Mouse (Mus musculus) ES-E14 (cell line): ENCODE measurements around the gene Stx11.

ENCODE experiments used
- CHD2 ChIP-seq: IDR thresholded peaks from 2 replicates; pipeline ENCODE4 v1.6.1; 2014; ENCODE audit warnings: mild to moderate bottlenecking, low read depth, low read length, inconsistent platforms
- HCFC1 ChIP-seq: IDR thresholded peaks from 2 replicates; pipeline ENCODE4 v1.6.1; 2012; ENCODE audit warnings: low read length, inconsistent platforms, borderline replicate concordance; ENCODE audit not compliant: insufficient read depth
- MAFK ChIP-seq: IDR thresholded peaks from 2 replicates; pipeline ENCODE4 v1.6.1; 2014; ENCODE audit warnings: mild to moderate bottlenecking, low read depth, low read length, inconsistent platforms; ENCODE audit not compliant: insufficient read depth
- ZC3H11A ChIP-seq: IDR thresholded peaks from 2 replicates; pipeline ENCODE4 v1.6.1; 2012; ENCODE audit warnings: low read depth, mild to moderate bottlenecking, inconsistent platforms, low read length, borderline replicate concordance
- ZNF384 ChIP-seq: IDR thresholded peaks from 2 replicates; pipeline ENCODE4 v1.6.1; 2012; ENCODE audit warnings: low read depth, low read length, inconsistent platforms

- TF ChIP-seq ZNF384 = no peak
- no peak for TF ChIP-seq CHD2
- no peak for TF ChIP-seq MAFK
- TF ChIP-seq HCFC1 = no peak
- no peak for TF ChIP-seq ZC3H11A
Observed at GRCm38 (mm10) chr10:12903440-12904139, 60.5 kb downstream of the Stx11 start.
